Mouse (Mus musculus) cerebellum, adult 11 months (tissue): ENCODE data around the gene Pbx1.

Source experiments
- DNase-seq: peaks from one replicate; pipeline ENCODE4 v3.0.0; 2022

Pbx1 gene

GRCm38 (mm10) chr1:168293673-168294072 lies 138.4 kb downstream of the Pbx1 start:
- DNase-seq: no peak

GRCm38 (mm10) chr1:168292106-168292505 lies 140.0 kb downstream of the Pbx1 start:
- DNase-seq: no peak

- no peak for DNase-seq
Observed at GRCm38 (mm10) chr1:168291643-168292040, 140.4 kb downstream of the Pbx1 start.

- DNase-seq: peak; percentile 32
Observed at GRCm38 (mm10) chr1:168291001-168291642, 140.9 kb downstream of the Pbx1 start.

- DNase-seq: no peak
Observed at GRCm38 (mm10) chr1:168290236-168290985, 141.7 kb downstream of the Pbx1 start.

GRCm38 (mm10) chr1:168288891-168289545 lies 143.1 kb downstream of the Pbx1 start:
- peak; percentile 30 for DNase-seq

- DNase-seq: peak; percentile 37
Observed at GRCm38 (mm10) chr1:168287843-168288591, 144.1 kb downstream of the Pbx1 start.

GRCm38 (mm10) chr1:168286862-168287650 lies 145.0 kb downstream of the Pbx1 start:
- DNase-seq: no peak

- DNase-seq: no peak
Observed at GRCm38 (mm10) chr1:168284566-168285141, 147.4 kb downstream of the Pbx1 start.

GRCm38 (mm10) chr1:168283841-168284565 lies 148.1 kb downstream of the Pbx1 start:
- DNase-seq: peak; percentile 27

- DNase-seq: no peak
Observed at GRCm38 (mm10) chr1:168283421-168283820, 148.6 kb downstream of the Pbx1 start.

GRCm38 (mm10) chr1:168275678-168276077 lies 156.4 kb downstream of the Pbx1 start:
- no peak for DNase-seq

- no peak for DNase-seq
Observed at GRCm38 (mm10) chr1:168274296-168274695, 157.8 kb downstream of the Pbx1 start.

- no peak for DNase-seq
Observed at GRCm38 (mm10) chr1:168272091-168272490, 160.0 kb downstream of the Pbx1 start.

GRCm38 (mm10) chr1:168271207-168271606 lies 160.9 kb downstream of the Pbx1 start:
- DNase-seq: no peak

GRCm38 (mm10) chr1:168268751-168269623 lies 163.1 kb downstream of the Pbx1 start:
- DNase-seq: no peak

- no peak for DNase-seq
Observed at GRCm38 (mm10) chr1:168268224-168268623, 163.8 kb downstream of the Pbx1 start.

- no peak for DNase-seq
Observed at GRCm38 (mm10) chr1:168265594-168266390, 166.3 kb downstream of the Pbx1 start.

- no peak for DNase-seq
Observed at GRCm38 (mm10) chr1:168265090-168265489, 167.0 kb downstream of the Pbx1 start.
